Comparison of ENCODE assay signal across 12 mouse cellular contexts in the genomic region with DNA sequence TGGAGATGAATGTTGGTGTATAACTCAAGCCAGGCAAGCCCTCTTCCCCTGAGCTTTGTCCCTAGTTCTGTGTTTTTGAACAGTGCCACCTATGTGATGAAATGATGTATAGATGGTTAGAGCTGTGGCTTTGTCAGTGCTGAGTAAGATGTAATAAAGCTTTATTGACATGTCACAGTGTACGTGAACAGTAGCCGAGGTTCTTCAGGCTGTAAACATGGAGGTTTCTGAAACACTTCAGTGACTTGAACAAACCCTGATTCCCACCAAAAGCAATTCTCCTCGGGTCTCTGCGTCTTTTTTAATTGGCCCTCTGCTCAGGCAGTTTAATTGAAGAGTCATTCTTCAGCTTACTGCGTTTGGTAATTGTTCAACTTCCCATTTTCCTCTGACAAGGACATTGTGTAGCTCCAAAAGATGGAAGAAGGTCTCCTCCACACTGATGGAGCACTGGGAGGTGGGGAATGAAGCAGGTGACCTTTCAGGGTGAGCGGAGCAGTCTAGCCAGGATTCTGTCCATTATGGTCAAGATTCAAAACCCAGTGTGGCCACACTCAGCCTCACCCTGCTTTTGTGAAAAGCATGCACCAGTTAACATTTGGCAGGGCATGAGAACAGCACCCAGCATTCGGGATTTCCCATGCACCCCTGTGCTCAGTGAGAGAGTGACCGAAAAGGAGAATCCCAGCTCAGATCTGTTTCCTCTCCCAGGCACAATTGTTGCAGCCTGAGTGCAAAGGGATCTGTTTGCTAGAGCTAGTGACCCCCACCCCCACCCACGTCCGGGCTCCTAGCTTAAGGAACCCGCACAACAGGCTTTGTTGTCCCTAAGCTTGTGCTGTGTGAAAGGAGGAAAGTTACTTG.
DNase-seq lines count a peak whose midpoint lies in the region; ATAC-seq and TF ChIP-seq lines count a peak whose summit lies in the region.
"Had no signal": no experiment of that assay in that cellular context is flagged by ENCODE, and none has a peak within 500 bp of the region (broad histone marks: within the 10 kb centered on the region; RNA-seq: fewer than 3 reads in every experiment).

No protein-coding gene starts in this region.

- DNase-seq in brain, embryonic 14.5 days (ENCODE audit: low read depth) = peak; percentile 57
- no peak for DNase-seq in forebrain, postnatal 0 days
- DNase-seq in midbrain, embryonic 14.5 days = peak; percentile 26
- DNase-seq in cerebellum, postnatal 25 days = no peak
- DNase-seq in ovary, postnatal 14 days (ENCODE audit: low spot score) = no peak
- no peak for DNase-seq in kidney, postnatal 10 days
- DNase-seq: gastrocnemius, postnatal 36 days; left cerebral cortex, postnatal 4 days; thymus, postnatal 36 days had no signal

- no peak for TF ChIP-seq POLR2A in ES-Bruce4 (IDR thresholded peaks at IDR 0.05; ENCODE audit: insufficient read depth, low read length)
- no peak for TF ChIP-seq POLR2A in brain, embryonic 14.5 days (IDR thresholded peaks at IDR 0.05; ENCODE audit: borderline replicate concordance, extremely low read depth, insufficient read depth, insufficient read length, poor library complexity, severe bottlenecking)

- peak overlapping the region; percentile 7; the same call in 1 of the 2 replicates for H3K4me3 ChIP-seq in ES-Bruce4 (ENCODE audit: low read depth, low read length)
- no peak overlapping the region for H3K4me3 ChIP-seq in forebrain, postnatal 0 days (ENCODE audit: low read depth, low read length)
- H3K4me3 ChIP-seq in midbrain, embryonic 14.5 days (replicated peaks; ENCODE audit: low read depth, low read length) = no peak overlapping the region

- H3K27ac ChIP-seq in ES-Bruce4 (ENCODE audit: insufficient read depth, low read length) = peak overlapping the region; percentile 61
- no peak overlapping the region for H3K27ac ChIP-seq in forebrain, postnatal 0 days (ENCODE audit: low read depth, low read length)
- H3K27ac ChIP-seq in midbrain, embryonic 14.5 days (replicated peaks; ENCODE audit: low read depth, low read length) = no peak overlapping the region
- H3K27ac ChIP-seq: macrophage had no signal

- H3K4me2 ChIP-seq in forebrain, postnatal 0 days (ENCODE audit: low read depth) = no peak overlapping the region
- peak overlapping the region; percentile 3; the same call in 1 of the 2 replicates for H3K4me2 ChIP-seq in midbrain, embryonic 14.5 days (ENCODE audit: low read length)

- H3K36me3 ChIP-seq in ES-Bruce4 (ENCODE audit: control insufficient read depth, insufficient read depth, low read length, poor library complexity, severe bottlenecking) = no peaks in the 10 kb centered on the region
- no peaks in the 10 kb centered on the region for H3K36me3 ChIP-seq in forebrain, postnatal 0 days (ENCODE audit: insufficient read depth)
- H3K36me3 ChIP-seq in midbrain, embryonic 14.5 days (ENCODE audit: control insufficient read depth, insufficient read depth, low read length) = no peaks in the 10 kb centered on the region
- H3K36me3 ChIP-seq: G1E had no signal

- no peaks in the 10 kb centered on the region for H3K9me3 ChIP-seq in ES-Bruce4 (replicated peaks; ENCODE audit: control insufficient read depth, insufficient read depth, low read length, poor library complexity, severe bottlenecking)
- H3K9me3 ChIP-seq in forebrain, postnatal 0 days (ENCODE audit: low read length) = no peaks in the 10 kb centered on the region
- no peaks in the 10 kb centered on the region for H3K9me3 ChIP-seq in midbrain, embryonic 14.5 days (ENCODE audit: control insufficient read depth, low read length)
- H3K9me3 ChIP-seq: G1E had no signal

- TF ChIP-seq CTCF in ES-Bruce4 (IDR thresholded peaks at IDR 0.05; ENCODE audit: low read depth, low read length) = no peak
- TF ChIP-seq CTCF in brain, embryonic 14.5 days (IDR thresholded peaks at IDR 0.05; ENCODE audit: borderline replicate concordance, extremely low read depth, insufficient read depth, insufficient read length) = no peak
- no peak for TF ChIP-seq CTCF in forebrain, postnatal 0 days (IDR thresholded peaks at IDR 0.05; ENCODE audit: low read depth)

- no peak overlapping the region for H3K9ac ChIP-seq in ES-Bruce4 (ENCODE audit: low read depth, poor library complexity, severe bottlenecking)
- H3K9ac ChIP-seq in forebrain, postnatal 0 days = no peak overlapping the region
- no peak overlapping the region for H3K9ac ChIP-seq in midbrain, embryonic 14.5 days (replicated peaks; ENCODE audit: low read length)

- WGBS in forebrain, postnatal 0 days = 14% methylated on average over 11 of the region's 11 CpGs
- WGBS in midbrain, embryonic 14.5 days = 15% methylated on average over 11 of the region's 11 CpGs

- H3K27me3 ChIP-seq in ES-Bruce4 (ENCODE audit: control insufficient read depth, insufficient read depth, low read length, poor library complexity, severe bottlenecking) = no peaks in the 10 kb centered on the region
- no peaks in the 10 kb centered on the region for H3K27me3 ChIP-seq in forebrain, postnatal 0 days (ENCODE audit: insufficient read depth, low read length)
- no peaks in the 10 kb centered on the region for H3K27me3 ChIP-seq in midbrain, embryonic 14.5 days (ENCODE audit: control insufficient read depth, insufficient read depth, low read length)

- ATAC-seq in forebrain, postnatal 0 days = peak; percentile 42
- no peak for ATAC-seq in midbrain, embryonic 14.5 days (ENCODE audit: low FRiP score, low TSS enrichment)

- peaks cover 8% of the 10 kb centered on the region for H3K4me1 ChIP-seq in ES-Bruce4 (ENCODE audit: control insufficient read depth, insufficient read depth, low read length)
- H3K4me1 ChIP-seq in forebrain, postnatal 0 days (ENCODE audit: insufficient read depth) = 0 out of 2 replicates have a peak, but pooled peaks cover 6% of the 10 kb centered on the region
- H3K4me1 ChIP-seq in midbrain, embryonic 14.5 days (ENCODE audit: control insufficient read depth, insufficient read depth, low read length) = peaks cover 13% of the 10 kb centered on the region; the same call in 1 of the 2 replicates

- no peak for TF ChIP-seq EP300 in ES-Bruce4 (IDR thresholded peaks at IDR 0.05; ENCODE audit: insufficient read depth, low read depth, low read length)

Comparison
In these comparisons a context has a peak if more than half of its experiments do, and no peak if none do; other contexts are left out.
1. DNase-seq: peak in brain, embryonic 14.5 days (single experiment) and midbrain, embryonic 14.5 days (single experiment); none in forebrain, postnatal 0 days (single experiment), cerebellum, postnatal 25 days (0 of 2), ovary, postnatal 14 days (single experiment) and kidney, postnatal 10 days (single experiment).